Mouse (Mus musculus) testis, adult 10 weeks (tissue): ENCODE results near the gene Vstm5. TPM values are rescaled to one million over a fixed set of nuclear protein-coding genes. Genes with fewer than 3 reads are reported as not detected.

Experiments
- polyA plus RNA-seq: library from polyadenylated mRNA; stranded (reverse); fragments of 350-450 nt; fragmentation: Illumina TruSeq; extraction: RNeasy Lipid Tissue Mini Kit (QIAGEN cat#74804); gene quantifications from one replicate; pipeline ENCODE4 v1.2.3, GENCODE M21; 2014; ENCODE audit warnings: low read depth, low replicate concordance

Vstm5 gene
- 0.36 TPM for polyA plus RNA-seq

GRCm38 (mm10) chr9:15239042-15239925, at the start of gene Vstm5:
Vstm5 (plus strand) TSS chr9:15239045.

GRCm38 (mm10) chr9:15279649-15280490, 41.0 kb downstream of the Vstm5 start, which contains the start of gene Med17:
Med17 (minus strand) TSS chr9:15279931.

GRCm38 (mm10) chr9:15305503-15306397, 66.9 kb downstream of the Vstm5 start, which contains the start of gene Taf1d:
Taf1d (plus strand) TSS chr9:15306214.

GRCm38 (mm10) chr9:15306398-15307119, 67.7 kb downstream of the Vstm5 start, which contains the start of gene 4931406C07Rik:
4931406C07Rik (minus strand) TSS chr9:15306448.

Other genes starting within 250 kb of the Vstm5 start
- 1.0 TPM for gene Panx1, start 193.6 kb upstream of the Vstm5 start, polyA plus RNA-seq
- gene Hephl1, start 126.9 kb upstream of the Vstm5 start, polyA plus RNA-seq, result 0.27 TPM
- 29.0 TPM for gene Med17, start 40.9 kb downstream of the Vstm5 start, polyA plus RNA-seq
- 146 TPM for gene Taf1d, start 67.2 kb downstream of the Vstm5 start, polyA plus RNA-seq
- gene 4931406C07Rik, start 67.4 kb downstream of the Vstm5 start, polyA plus RNA-seq, result 49.7 TPM
- gene Cep295, start 118.7 kb downstream of the Vstm5 start, polyA plus RNA-seq, result 128 TPM